Mouse (Mus musculus): ENCODE data around the gene Rpl11.

Gene Rpl11

GRCm38 (mm10) chr4:136027416-136028131, 25.7 kb downstream of the Rpl11 start:
- no peak for DNase-seq (ENCODE audit: low spot score)

- no peak for DNase-seq (ENCODE audit: low spot score)
Observed at GRCm38 (mm10) chr4:136025350-136025749, 27.9 kb downstream of the Rpl11 start.

- no peak for DNase-seq (ENCODE audit: low spot score)
Observed at GRCm38 (mm10) chr4:136022924-136023323, 30.3 kb downstream of the Rpl11 start.

GRCm38 (mm10) chr4:136021549-136022047, 31.6 kb downstream of the Rpl11 start, which contains the start of gene Eloa:
TSS of gene Eloa (minus strand) at chr4:136021763.
- peak; percentile 100 for DNase-seq (ENCODE audit: low spot score)

GRCm38 (mm10) chr4:136020743-136021548, 32.3 kb downstream of the Rpl11 start:
- DNase-seq (ENCODE audit: low spot score): no peak

- DNase-seq (ENCODE audit: low spot score): no peak
Observed at GRCm38 (mm10) chr4:136016059-136016602, 37.1 kb downstream of the Rpl11 start.

GRCm38 (mm10) chr4:136010586-136010985, 42.6 kb downstream of the Rpl11 start:
- no peak for DNase-seq (ENCODE audit: low spot score)

GRCm38 (mm10) chr4:136008782-136009447, 44.3 kb downstream of the Rpl11 start:
- DNase-seq (ENCODE audit: low spot score): no peak

- no peak for DNase-seq (ENCODE audit: low spot score)
Observed at GRCm38 (mm10) chr4:136006821-136007220, 46.4 kb downstream of the Rpl11 start.

GRCm38 (mm10) chr4:136004921-136005320, 48.3 kb downstream of the Rpl11 start:
- DNase-seq (ENCODE audit: low spot score): no peak

GRCm38 (mm10) chr4:136004107-136004675, 49.0 kb downstream of the Rpl11 start:
- DNase-seq (ENCODE audit: low spot score): no peak

- DNase-seq (ENCODE audit: low spot score): no peak
Observed at GRCm38 (mm10) chr4:135995118-135995517, 58.1 kb downstream of the Rpl11 start.

GRCm38 (mm10) chr4:135993941-135994340, 59.3 kb downstream of the Rpl11 start:
- DNase-seq (ENCODE audit: low spot score): no peak

- no peak for DNase-seq (ENCODE audit: low spot score)
Observed at GRCm38 (mm10) chr4:135987714-135988113, 65.5 kb downstream of the Rpl11 start.

- peak; percentile 93 for DNase-seq (ENCODE audit: low spot score)
Observed at GRCm38 (mm10) chr4:135986943-135987710, 66.1 kb downstream of the Rpl11 start, which contains the start of gene Pithd1. TSS of gene Pithd1 (minus strand) at chr4:135987264.

GRCm38 (mm10) chr4:135986301-135986942, 66.8 kb downstream of the Rpl11 start:
- DNase-seq (ENCODE audit: low spot score): no peak

- DNase-seq (ENCODE audit: low spot score): no peak
Observed at GRCm38 (mm10) chr4:135985769-135986168, 67.5 kb downstream of the Rpl11 start.

- DNase-seq (ENCODE audit: low spot score): no peak
Observed at GRCm38 (mm10) chr4:135985193-135985592, 68.0 kb downstream of the Rpl11 start.

GRCm38 (mm10) chr4:135984556-135984955, 68.7 kb downstream of the Rpl11 start:
- DNase-seq (ENCODE audit: low spot score): no peak

GRCm38 (mm10) chr4:135981524-135982063, 71.6 kb downstream of the Rpl11 start:
- DNase-seq (ENCODE audit: low spot score): no peak

Measured in ovary, postnatal 36 days (tissue).